Mouse (Mus musculus) embryo, embryonic 10.5 days (tissue): ENCODE measurements around the gene 4933415A04Rik.
A peak's percentile ranks its signal among the peaks of the same experiment; 100 is the strongest.

ENCODE experiments used
- DNase-seq: peaks from one replicate; pipeline ENCODE4 v3.0.0-alpha.2; 2015; ENCODE audit warnings: low spot score

Gene 4933415A04Rik

DNA sequence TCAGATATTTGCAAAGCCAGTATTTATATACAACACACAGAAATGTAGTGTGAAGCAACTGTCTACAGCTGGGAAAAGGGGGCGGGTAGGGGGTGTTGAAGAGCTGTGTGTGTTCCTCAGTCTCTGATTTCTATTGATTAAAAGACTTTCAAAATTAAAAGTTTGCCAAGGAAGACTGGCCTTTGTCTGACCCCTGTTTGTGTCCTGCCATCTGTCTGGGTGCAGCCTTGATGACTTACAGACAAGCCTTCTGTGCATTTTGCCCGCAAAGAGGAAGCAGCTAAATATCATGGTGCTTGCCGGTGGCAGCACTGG, 11.8 kb upstream of the 4933415A04Rik start:
- DNase-seq, result no peak

DNA sequence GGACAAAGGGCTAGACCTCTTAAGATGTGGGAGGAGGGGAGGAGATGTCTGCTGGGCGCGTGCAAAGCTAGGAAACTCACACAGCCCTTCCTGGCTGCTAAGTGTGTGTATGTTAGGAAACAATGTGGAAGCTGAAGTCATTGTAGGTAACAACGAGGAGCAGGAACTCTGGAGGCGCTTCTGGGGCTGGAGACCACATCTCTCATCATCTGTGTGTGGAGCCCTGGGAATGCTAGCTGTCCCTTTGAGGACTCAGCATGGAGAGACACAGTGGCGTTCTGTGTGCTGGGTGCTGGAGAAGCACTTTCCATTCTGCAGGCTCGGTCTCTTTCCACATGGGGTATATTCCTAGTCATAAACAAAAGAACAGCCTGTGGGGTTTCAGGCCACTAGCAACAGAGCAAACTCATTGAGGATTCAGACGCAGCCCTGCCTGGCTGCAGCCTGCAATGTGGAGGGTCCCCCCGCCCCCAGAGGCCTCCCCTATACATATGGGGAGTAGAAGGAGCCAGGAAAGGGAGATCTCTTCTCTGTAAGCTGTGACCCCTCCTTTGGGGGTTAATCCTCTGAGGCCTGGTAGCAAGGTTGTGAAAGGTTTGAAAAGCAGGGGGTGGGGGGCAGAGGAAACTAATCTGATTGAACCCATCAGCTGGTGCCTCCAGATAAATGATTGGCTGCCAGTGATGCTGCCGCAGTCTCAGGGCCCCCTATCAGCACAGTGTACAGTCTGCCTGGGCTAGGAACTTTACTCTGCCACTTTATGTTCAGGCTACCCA, 11.3 kb upstream of the 4933415A04Rik start:
- peak; percentile 77 for DNase-seq

DNA sequence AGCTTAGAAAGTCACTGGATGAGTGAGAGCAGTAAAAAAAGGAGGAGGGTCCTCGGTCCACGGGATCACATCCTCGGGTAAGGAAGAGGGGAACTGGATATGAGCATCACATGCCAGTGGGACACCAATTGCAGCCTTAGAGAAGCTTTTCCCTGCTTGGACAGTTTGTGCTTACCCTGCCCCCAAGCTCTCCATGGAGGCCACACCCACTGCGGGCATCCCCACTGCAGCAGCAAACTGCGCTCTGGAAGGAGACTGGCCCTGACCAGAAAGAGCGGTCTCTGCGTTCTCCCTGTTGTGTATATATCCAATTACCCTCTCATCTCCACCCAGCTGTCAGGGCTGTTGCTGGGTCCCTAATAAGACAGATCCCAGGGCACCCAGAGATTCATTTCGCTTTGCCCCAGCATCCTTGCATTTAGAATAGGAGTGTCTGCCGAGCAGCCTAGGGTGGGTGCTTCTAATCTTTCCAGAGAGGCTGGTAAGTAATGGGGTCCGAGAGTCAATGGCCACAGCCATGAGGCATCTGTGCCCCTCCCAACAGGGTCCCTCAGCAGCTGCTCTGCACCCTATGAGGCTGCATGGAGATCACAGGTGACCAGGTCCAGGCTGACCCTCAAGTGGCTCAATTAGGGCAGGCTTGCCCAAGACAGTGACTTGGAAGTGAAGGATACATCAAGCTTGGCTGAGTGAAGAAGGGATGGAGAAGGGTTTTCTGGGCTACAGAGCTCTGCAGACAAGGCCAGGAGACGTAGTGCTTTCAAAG, 8.9 kb upstream of the 4933415A04Rik start:
- no peak for DNase-seq

DNA sequence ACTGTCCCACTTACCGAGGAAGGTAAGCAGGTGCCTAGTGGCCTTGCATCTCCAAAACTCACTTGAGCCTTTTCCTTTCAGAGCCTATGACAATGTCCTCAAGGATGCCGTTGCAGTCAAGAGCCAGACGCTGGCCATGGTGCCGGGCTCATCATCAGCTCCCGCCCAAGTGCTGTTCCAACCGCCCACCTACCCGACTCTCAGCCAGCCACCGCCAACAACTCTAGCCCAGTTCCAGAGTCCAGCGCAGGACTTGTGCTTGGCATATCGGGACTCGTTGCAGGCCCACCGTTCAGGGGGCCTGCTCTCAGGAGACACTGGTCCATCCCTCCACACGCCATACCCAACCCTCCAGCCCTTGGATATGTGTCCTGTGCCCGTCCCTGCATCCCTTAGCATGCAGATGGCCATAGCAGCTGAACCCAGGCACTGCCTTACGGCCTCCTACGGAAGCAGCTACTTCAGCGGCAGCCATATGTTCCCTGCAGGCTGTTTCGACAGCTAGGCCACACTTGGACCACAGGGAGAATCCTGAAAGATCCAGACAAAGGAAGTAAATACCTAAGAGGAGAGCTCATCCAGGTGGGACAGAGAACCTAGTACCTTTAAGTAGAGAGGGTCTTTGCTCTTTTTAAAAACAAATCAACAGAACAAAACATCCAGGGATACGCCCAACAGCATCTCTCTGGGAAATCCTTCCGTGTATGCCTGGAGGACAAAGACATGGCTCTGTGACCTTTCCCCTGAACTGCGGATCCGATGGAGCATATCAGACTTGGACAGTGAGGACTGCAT, 1.4 kb upstream of the 4933415A04Rik start:
- no peak for DNase-seq

DNA sequence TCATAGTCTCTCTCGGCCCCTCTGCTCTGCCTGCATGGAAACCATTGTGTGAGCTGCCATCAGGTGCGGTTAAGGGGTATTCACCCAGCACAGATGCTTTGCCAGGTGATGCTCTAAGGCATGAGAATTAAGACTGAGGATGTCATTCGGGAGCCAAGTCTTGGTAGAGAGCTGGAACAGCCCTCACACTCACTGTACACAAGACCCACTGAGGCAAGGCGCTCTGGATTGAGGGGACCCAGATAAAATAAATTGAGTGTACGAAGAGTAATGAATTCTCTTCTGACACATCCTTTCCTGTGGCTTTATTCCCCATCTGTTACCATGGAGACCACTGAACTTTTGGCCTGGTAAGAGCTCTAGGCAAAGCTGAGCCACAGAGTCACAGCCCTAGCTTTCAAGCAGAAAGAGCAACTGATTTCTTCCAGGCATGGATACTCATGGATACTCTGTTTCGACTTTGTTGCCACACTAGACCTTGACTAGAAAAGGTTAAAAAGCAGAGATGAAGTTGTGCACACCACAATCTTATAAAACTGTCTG, 2.8 kb downstream of the 4933415A04Rik start:
- peak; percentile 70 for DNase-seq

DNA sequence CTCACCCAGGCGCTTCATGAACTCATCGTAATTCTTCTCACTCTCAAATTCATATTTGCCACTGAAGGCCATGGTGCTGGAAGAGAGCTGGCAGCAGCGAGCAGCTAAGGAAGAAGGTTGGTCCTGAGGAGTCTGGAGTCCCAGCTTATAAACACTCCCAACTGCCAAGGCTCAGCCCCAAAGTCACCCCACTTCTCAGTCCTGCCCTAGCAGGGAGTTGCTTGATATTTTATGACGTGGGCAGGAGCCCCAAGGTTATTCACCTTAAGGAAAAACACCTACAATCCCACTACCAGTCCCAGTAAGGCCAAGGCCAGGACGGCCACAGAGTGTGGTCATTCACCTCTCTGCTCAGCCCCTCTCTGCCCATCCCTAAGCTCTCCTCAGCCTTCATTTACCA, 14.6 kb downstream of the 4933415A04Rik start, which contains the start of gene Fabp6:
Gene Fabp6 (minus strand): TSS at position 101 of the 400 bp plus-strand sequence.
- no peak for DNase-seq

DNA sequence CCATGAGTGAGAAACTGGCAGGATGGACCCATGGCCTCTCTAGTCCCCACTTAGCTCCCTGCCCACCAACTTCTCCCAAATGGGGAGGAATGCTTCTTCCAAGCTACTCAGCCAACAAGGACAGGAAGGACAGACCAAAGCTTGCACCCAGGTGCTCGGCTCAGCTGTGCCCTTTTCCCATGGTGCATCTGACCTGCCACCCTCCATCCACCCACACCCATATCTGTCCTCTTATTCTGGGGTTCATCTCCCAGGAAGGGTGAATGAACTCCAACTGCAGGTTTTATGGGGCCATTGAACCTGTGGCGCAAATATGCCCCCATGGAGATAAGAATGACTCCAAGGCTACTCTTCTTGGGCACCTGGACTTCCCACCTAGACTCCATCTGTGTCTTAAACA, 17.4 kb downstream of the 4933415A04Rik start:
- no peak for DNase-seq

DNA sequence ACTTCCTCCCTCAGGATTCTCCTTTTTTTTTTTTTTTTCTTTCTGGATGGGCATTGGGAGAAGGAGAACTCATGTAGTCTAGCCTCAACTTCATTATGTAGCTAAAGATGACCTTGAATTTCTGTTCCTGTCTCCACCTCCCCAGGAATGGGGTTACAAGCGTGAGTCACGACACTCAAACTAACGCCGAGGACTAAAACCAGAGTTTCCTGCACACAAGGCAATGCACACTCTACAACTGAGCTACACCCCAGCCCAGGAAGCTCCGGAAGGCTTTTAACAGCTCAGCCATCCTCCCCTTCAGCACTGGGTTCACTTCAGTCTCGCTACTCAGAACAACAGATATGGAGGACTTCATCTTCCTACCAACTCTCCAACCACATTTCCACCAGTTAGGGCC, 18.1 kb downstream of the 4933415A04Rik start:
- DNase-seq, result no peak

DNA sequence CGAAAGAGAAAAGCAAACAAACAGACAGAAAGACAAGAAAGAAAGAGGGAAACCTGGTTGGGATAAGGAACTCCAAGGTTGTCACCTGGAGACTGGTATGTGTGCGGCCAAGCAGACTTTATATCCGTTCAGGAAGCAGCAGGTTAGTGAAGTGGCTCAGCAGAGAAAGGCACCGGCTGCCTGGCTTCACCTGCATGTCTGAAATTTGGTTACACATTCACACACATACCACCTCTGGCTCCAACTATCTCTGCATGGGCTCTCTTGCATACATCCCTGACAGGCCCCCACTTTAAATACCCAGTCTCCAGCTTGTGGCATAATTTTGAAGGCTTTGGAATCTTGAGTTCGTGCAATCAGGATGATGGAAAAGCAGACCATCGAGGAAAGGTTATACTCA, 19.0 kb downstream of the 4933415A04Rik start:
- no peak for DNase-seq

DNA sequence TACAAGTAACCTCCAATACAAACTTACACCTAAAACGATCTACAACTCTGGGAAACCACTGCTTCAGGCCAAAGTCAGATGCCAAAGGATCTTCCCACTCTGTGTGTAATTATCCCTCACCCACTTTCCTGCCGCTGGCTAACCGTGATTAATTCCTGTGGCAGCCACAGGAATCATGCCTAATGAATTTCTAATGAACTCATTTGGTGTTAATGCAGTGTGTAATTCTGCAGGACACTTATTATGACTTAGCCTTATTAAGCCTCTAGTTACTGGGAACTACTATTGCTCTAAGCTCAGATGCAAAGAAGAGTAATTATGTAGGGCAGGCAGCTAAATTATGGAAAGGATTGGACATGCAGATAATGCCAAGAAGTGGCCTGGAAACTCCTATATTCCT, 21.6 kb downstream of the 4933415A04Rik start:
- DNase-seq, result no peak

DNA sequence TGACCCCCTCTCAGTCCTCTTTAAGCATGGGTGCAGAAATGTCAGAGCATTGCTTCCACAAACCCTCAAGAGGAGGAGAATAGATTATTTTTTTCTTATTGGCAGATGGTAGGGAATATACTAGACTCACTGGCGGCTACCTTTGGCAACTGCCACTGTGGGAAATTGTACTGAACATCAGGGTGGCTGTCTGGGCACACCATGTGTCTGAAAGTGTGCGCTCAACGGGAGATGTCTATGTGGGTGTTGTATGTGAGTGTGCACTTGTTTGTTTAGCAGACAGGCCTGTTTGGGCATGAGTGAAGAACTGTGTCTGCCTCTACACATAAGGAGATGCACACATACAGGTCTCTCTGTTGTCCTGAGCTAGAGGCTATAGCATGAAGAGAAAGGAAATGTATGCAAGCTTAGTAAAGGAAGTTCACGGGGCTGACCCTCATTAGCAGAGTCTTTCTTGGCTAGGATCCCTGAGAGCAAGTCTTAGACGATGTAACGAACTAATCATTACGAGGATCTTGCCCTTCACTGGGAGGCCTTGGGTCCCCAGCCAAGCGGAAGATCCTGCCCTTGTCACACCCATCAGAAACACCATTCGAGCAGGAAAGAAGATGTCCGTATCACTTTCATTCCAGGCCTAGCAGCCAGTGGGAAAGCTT, 23.3 kb downstream of the 4933415A04Rik start:
- no peak for DNase-seq

DNA sequence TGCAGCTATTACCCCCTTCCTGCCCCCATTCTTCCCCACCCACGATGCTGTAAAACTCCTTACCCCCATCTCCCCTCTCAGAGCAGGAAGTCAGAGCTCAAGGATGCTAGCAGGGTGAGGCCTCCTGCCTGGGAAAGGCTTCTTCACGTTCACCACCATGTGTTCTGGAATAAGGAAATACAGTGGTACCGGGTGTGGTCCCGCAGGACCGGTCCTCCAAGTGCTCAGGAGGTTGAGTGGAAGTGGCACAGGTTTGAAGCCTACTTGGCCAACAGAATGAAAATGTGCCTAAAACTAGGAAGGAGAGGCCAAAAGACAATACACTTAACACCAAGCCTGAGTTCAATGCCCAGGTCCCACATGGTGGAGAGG, 23.8 kb downstream of the 4933415A04Rik start:
- DNase-seq, result no peak

DNA sequence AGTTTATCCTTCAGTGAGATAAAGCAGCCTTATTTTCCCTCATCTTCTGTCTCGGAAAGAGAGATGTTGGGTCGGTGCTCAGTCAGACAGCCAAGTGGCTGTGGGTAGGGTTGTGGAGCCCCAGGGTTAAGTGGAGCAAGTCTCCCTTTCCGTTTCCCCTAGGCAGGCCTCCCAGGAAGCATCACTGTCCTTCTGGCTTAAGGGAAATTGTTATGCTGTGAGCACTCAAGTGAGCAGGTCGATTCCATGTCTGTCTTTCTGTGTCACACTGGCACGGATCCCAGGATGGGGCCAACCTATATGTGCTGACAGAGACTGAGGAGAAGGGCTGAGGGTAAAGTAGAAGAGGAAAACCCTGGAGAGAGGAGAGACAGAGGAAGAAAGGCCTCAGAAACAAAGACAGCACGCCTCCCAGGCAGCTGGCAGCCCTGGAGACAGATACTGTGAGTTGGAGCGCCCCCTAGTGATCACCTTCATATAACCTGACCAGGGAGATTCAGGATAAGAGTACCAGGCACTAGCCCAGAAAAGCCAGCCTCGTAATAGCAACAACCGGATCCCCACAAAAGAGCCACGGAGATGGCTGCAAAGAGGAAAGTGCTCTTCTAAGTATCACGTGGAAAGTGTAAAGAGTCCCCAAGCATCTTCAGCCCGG, 26.1 kb downstream of the 4933415A04Rik start:
- DNase-seq, result peak; percentile 97

DNA sequence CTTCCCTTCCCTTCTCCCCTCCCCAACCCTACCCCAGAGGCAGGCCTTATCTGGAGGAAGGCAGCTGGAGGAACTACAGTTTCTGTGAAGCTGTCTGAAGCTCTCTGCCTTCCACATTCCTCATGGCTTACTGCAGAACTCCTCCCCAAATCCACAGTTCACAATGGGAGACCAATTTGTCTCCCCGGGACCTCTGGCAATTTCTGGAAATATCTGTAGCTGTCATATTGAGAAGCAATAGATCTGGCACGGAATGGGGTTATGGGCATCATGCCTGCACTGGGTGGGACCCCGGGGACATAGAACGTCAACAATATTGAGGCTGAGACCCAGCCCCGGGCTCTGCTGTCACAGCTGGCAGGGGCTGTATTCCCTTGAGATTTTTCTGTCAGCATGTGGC, 31.1 kb downstream of the 4933415A04Rik start:
- no peak for DNase-seq

DNA sequence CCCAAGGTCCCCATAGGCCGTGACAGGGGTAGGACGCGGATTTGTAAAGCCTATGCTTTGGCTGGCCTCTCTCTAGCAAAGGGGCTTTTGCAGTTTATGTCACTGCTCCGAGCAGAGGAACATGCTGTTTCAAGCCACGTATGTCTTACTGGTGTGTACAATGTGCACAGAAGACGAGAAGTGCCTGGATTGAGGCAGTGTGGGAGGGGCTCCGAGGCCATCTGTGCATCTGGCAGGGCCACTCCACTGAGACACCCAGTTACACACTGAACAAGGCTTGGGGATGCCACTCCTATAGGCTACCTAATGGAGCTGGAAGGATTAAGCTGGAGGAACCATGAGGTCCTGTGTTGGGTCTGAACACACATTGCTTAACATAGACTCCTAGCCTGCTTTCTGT, 31.6 kb downstream of the 4933415A04Rik start:
- no peak for DNase-seq

DNA sequence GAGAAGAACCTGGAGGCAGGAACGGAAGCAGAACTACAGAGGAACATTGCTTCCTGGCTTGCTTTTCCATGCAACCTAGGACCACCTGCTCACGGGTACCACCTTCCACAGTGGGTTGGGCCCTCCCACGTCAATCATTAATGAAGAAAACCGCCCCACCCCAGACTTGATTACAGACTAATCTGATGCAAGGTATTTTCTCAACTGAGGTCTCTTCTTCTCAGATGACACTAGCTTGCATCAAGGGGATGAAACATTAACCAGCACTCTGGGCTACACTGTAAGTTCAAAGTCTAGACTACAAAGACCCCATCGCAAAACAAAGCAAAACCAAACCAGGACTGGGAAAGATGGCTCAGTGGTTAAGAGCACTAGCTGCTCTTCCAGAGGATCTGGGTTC, 34.9 kb downstream of the 4933415A04Rik start:
- DNase-seq, result no peak

DNA sequence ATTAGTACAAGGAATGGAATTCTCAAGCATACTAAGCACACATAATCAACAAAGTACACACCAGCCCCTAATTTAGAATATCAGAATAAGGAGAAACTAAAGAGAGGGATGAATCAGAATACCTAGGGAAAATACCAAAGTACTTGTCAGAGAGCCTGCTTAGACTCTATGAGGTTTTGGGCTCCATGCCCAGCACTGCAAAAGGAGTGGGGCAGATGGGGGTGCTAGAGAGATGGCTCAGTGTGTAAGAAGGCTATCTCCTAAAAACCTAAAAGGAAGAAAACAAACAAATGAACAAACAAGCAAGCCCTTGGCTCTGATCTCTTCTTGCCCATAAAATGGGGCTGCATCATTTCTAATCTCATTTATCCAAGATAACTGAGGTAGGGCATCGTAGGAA, 37.5 kb downstream of the 4933415A04Rik start:
- no peak for DNase-seq

DNA sequence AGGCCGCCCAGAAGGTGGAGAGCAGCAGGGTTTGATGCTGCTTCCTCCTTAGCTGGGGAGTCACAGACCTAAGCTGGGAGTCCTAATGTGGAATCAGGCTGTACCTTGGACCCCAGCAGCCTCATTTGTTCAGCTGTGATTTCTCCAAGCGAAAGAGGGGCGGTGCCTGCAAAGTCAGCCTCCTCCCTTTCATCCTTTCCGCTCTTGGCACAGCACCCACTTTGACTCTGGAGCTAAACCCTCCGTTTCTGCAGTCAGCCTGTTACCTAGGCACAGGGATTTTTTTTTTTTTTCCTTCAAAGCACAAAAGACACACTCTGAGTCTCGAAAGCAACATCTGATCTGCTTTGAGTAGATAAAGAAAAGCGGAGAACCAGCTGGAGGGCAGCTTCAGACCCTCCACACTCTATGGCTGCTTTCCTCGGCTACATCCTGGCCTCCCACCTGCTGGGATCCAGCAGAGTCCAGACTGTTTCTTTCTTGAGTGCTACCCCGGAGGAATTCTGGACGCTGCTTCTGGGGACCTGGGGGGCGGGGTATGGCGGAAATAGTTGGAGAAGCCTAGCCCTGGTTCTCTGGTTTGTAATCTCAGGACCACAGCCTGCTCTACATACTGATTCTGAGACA, 39.6 kb downstream of the 4933415A04Rik start:
- DNase-seq, result peak; percentile 42

DNA sequence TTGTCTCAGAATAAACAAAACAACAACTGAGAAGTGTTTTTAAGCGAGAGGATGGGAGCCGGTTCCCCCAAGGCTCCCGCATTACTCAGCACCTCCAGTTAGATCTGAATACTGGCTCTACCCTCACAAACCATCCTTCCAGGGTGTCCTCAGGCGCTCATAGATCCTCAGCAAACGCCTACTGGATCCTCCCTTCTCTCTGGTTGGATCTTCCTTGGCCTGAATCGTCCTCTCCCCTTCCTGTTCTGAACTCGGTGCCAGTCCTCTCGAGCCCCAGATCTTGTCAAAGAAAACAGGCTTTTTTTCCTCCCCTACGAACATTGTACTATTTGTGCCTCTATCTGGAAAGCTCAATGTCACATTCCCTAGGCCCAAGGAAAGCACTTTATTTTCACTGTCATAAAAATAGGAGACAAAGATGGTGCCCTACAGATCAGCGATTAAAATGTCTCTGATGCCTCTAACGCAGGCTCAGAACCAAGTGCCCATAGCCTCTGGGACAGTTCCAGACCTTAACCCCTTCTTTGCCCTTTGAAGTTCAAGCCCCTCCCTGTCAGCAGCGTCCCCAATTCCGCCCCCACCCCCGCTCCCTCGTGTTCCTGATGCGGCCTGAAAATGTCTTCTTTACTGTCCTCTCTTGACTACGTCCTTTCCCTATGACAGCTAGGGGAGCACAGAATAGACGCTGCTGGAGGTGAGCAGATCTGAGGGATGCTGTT, 40.2 kb downstream of the 4933415A04Rik start:
- no peak for DNase-seq

DNA sequence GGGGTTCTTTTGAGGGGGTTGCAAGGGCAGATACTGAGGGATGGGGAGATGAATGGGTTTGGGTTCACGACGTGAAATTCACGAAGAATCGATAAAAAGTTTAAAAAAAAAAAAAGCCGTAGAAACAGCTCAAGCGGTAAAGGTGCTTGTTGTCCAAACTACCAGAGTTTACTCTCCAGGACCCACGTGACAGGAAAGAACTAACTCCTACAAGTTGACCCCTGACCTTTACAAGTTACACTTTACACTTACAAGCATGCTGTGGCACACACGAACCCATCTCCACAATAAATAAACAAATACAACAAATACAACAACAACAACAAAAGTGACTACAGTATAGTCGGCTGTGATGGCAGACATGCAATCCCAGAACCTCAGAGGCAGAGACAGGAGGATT, 44.8 kb downstream of the 4933415A04Rik start:
- DNase-seq, result no peak
